Mouse (Mus musculus) CH12.LX (cell line): ENCODE data around the gene Sertad3. TPM values are rescaled to one million over a fixed set of nuclear protein-coding genes. Genes with fewer than 3 reads are reported as not detected.
A peak's percentile ranks its signal among the peaks of the same experiment; 100 is the strongest.

Source experiments
- DNase-seq: peaks from one replicate; pipeline ENCODE4 v3.0.0-alpha.2; 2013; ENCODE audit errors: extremely low read depth
- H3K27ac ChIP-seq: 2 replicates; pipeline ENCODE4 v1.5.1; 2012; ENCODE audit warnings: low read depth, mild to moderate bottlenecking, control low read depth, moderate library complexity; ENCODE audit not compliant: insufficient read depth
- H3K27me3 ChIP-seq: replicated peaks from 2 replicates; pipeline ENCODE3; 2012; ENCODE audit warnings: inconsistent platforms
- H3K36me3 ChIP-seq, 2 experiments: replicated peaks in 1 of 2; 2 replicates each; pipeline versions ENCODE3 to v1.6.1; 2012; ENCODE audit warnings: inconsistent platforms in 1 of 2, low read length in 1 of 2, mild to moderate bottlenecking in 1 of 2, mixed read lengths in 1 of 2, moderate library complexity in 1 of 2; ENCODE audit not compliant: control insufficient read depth in 1 of 2, insufficient read depth in 1 of 2
- H3K4me1 ChIP-seq, 2 experiments: 2 replicates each; pipeline ENCODE4 v1.6.1; 2012; ENCODE audit warnings: inconsistent platforms in 1 of 2, moderate library complexity in 1 of 2; ENCODE audit not compliant: insufficient read depth in 2 of 2, control insufficient read depth in 1 of 2
- H3K4me2 ChIP-seq: 2 replicates; pipeline ENCODE4 v1.6.1; 2012; ENCODE audit warnings: low read depth, mild to moderate bottlenecking, control low read depth; ENCODE audit not compliant: poor library complexity, insufficient read depth, severe bottlenecking
- H3K4me3 ChIP-seq, 3 experiments: fragments of 150-350 bp in 1 of 3; sonication (generic) in 1 of 3; replicated peaks in 1 of 3; 2 replicates each; pipeline versions ENCODE3 to v1.5.1; 2011 to 2012; ENCODE audit warnings: low read depth in 2 of 3, low read length in 2 of 3, mild to moderate bottlenecking in 2 of 3, moderate library complexity in 2 of 3, control low read depth in 1 of 3, improper control_type of control experiment in 1 of 3, inconsistent platforms in 1 of 3, mixed read lengths in 1 of 3; ENCODE audit not compliant: poor library complexity in 1 of 3
- H3K79me2 ChIP-seq: replicated peaks from 2 replicates; pipeline ENCODE4 v1.6.1; 2012; ENCODE audit warnings: mild to moderate bottlenecking, moderate library complexity; ENCODE audit not compliant: control insufficient read depth, poor library complexity, insufficient read depth, severe bottlenecking; ENCODE audit errors: extremely low read depth
- H3K9ac ChIP-seq: 2 replicates; pipeline ENCODE4 v1.6.1; 2012; ENCODE audit warnings: low read depth, mild to moderate bottlenecking, control low read depth, moderate library complexity; ENCODE audit not compliant: insufficient read depth
- H3K9me3 ChIP-seq: replicated peaks from 2 replicates; pipeline ENCODE3; 2012; ENCODE audit warnings: low read length, inconsistent platforms, mixed read lengths
- BHLHE40 ChIP-seq: IDR thresholded peaks from 2 replicates; pipeline ENCODE4 v1.6.1; 2011; ENCODE audit warnings: mild to moderate bottlenecking, low read depth, low read length, improper control_type of control experiment
- CHD1 ChIP-seq: IDR thresholded peaks from 2 replicates; pipeline ENCODE4 v1.6.1; 2012; ENCODE audit warnings: low read depth, low read length, improper control_type of control experiment, inconsistent platforms
- CTCF ChIP-seq, 2 experiments: IDR thresholded peaks in 1 of 2; conservative IDR thresholded peaks in 1 of 2; 2 replicates each; pipeline ENCODE4 v1.5.1; 2011 to 2012; ENCODE audit warnings: low read depth in 2 of 2, low read length in 2 of 2, improper control_type of control experiment in 1 of 2, inconsistent platforms in 1 of 2, mild to moderate bottlenecking in 1 of 2, moderate library complexity in 1 of 2
- E2F4 ChIP-seq: IDR thresholded peaks from 2 replicates; pipeline ENCODE4 v1.6.1; 2011; ENCODE audit warnings: low read depth, low read length, improper control_type of control experiment; ENCODE audit not compliant: insufficient replicate concordance
- ELF1 ChIP-seq: IDR thresholded peaks from 2 replicates; pipeline ENCODE4 v1.6.1; 2014; ENCODE audit warnings: low read depth, mild to moderate bottlenecking, inconsistent platforms, low read length, improper control_type of control experiment
- EP300 ChIP-seq: IDR thresholded peaks from 2 replicates; pipeline ENCODE4 v1.6.1; 2011; ENCODE audit warnings: low read length, improper control_type of control experiment
- GABPA ChIP-seq: IDR thresholded peaks from 2 replicates; pipeline ENCODE4 v1.6.1; 2012; ENCODE audit warnings: low read depth, low read length, improper control_type of control experiment, inconsistent platforms; ENCODE audit not compliant: insufficient replicate concordance
- HCFC1 ChIP-seq: IDR thresholded peaks from 2 replicates; pipeline ENCODE4 v1.6.1; 2012; ENCODE audit warnings: low read depth, mild to moderate bottlenecking, inconsistent platforms, low read length, improper control_type of control experiment
- JUN ChIP-seq: IDR thresholded peaks from 2 replicates; pipeline ENCODE4 v1.6.1; 2011; ENCODE audit warnings: low read depth, mild to moderate bottlenecking, low read length, improper control_type of control experiment, moderate library complexity; ENCODE audit not compliant: insufficient read depth
- JUND ChIP-seq: conservative IDR thresholded peaks from 2 replicates; pipeline ENCODE4 v1.6.1; 2011; ENCODE audit warnings: low read depth, low read length, improper control_type of control experiment
- MAX ChIP-seq: IDR thresholded peaks from 2 replicates; pipeline ENCODE4 v1.6.1; 2011; ENCODE audit warnings: low read length, improper control_type of control experiment
- MXI1 ChIP-seq: IDR thresholded peaks from 2 replicates; pipeline ENCODE4 v1.6.1; 2011; ENCODE audit warnings: mild to moderate bottlenecking, low read depth, low read length, improper control_type of control experiment
- MYC ChIP-seq: IDR thresholded peaks from 2 replicates; pipeline ENCODE4 v1.6.1; 2011; ENCODE audit warnings: low read depth, mild to moderate bottlenecking, improper control_type of control experiment, low read length
- NELFE ChIP-seq: IDR thresholded peaks from 2 replicates; pipeline ENCODE4 v1.6.1; 2011; ENCODE audit warnings: low read depth, low read length, improper control_type of control experiment
- NRF1 ChIP-seq: IDR thresholded peaks from 2 replicates; pipeline ENCODE4 v1.6.1; 2014; ENCODE audit warnings: low read depth, mild to moderate bottlenecking, inconsistent platforms, low read length, improper control_type of control experiment, moderate library complexity
- POLR2A ChIP-seq: IDR thresholded peaks from 2 replicates; pipeline ENCODE4 v1.6.1; 2011; ENCODE audit warnings: low read depth, mild to moderate bottlenecking, improper control_type of control experiment, low read length
- SMC3 ChIP-seq: IDR thresholded peaks from 2 replicates; pipeline ENCODE4 v1.6.1; 2011; ENCODE audit warnings: low read depth, low read length, improper control_type of control experiment
- TCF12 ChIP-seq: IDR thresholded peaks from 2 replicates; pipeline ENCODE4 v1.6.1; 2014; ENCODE audit warnings: low read depth, mild to moderate bottlenecking, inconsistent platforms, low read length, improper control_type of control experiment
- UBTF ChIP-seq: IDR thresholded peaks from 2 replicates; pipeline ENCODE4 v1.6.1; 2012; ENCODE audit warnings: low read depth, mild to moderate bottlenecking, inconsistent platforms, low read length, improper control_type of control experiment, moderate library complexity
- USF1 ChIP-seq: IDR thresholded peaks from 2 replicates; pipeline ENCODE4 v1.6.1; 2014; ENCODE audit warnings: low read depth, mild to moderate bottlenecking, inconsistent platforms, low read length, improper control_type of control experiment
- ZKSCAN1 ChIP-seq: IDR thresholded peaks from 2 replicates; pipeline ENCODE4 v1.6.1; 2012; ENCODE audit warnings: low read depth, inconsistent platforms, low read length, improper control_type of control experiment, borderline replicate concordance
- ZMIZ1 ChIP-seq: IDR thresholded peaks from 2 replicates; pipeline ENCODE4 v1.6.1; 2012; ENCODE audit warnings: low read depth, mild to moderate bottlenecking, inconsistent platforms, low read length, improper control_type of control experiment
- ZNF384 ChIP-seq: IDR thresholded peaks from 2 replicates; pipeline ENCODE4 v1.6.1; 2012; ENCODE audit warnings: low read depth, low read length, improper control_type of control experiment, inconsistent platforms
- dilution Hi-C: fragments of 300-500 bp; cut with MboI; formaldehyde crosslinking; loops from 2 replicates; pipeline ENCODE4 v1.14.3; 2020; ENCODE audit warnings: low sequenced_read_pairs; ENCODE audit not compliant: extremely low pct_unique_long_range_greater_than_20kb, extremely low pct_ligation_motif_present
- in situ Hi-C: fragments of 300-500 bp; cut with MboI; formaldehyde crosslinking; loops from 3 replicates; pipeline ENCODE4 v1.14.3; 2019; ENCODE audit warnings: low sequenced_read_pairs, low pct_ligation_motif_present, low pct_unique_long_range_greater_than_20kb, mixed read lengths
- polyA plus RNA-seq: library from polyadenylated mRNA; unstranded; fragments of >175 nt; gene quantifications from 2 replicates; pipeline ENCODE4 v1.2.1, GENCODE M21; 2012; ENCODE audit warnings: low read depth; ENCODE audit not compliant: insufficient read length
- total RNA-seq, 2 experiments: library from RNA; depleted of rRNA; stranded (reverse); fragments of 300-350 nt in 1 of 2; fragments of >200 nt in 1 of 2; gene quantifications; 2 replicates each; pipeline ENCODE4 v1.2.3; 2012 to 2014

Sertad3 gene
- total and polyA plus RNA-seq, 3 experiments: 2.7 to 3.9 (median 2.8) TPM

- peak overlapping the region; percentile 72; the same call in 1 of the 2 replicates for H3K4me2 ChIP-seq
- no peak overlapping the region for H3K27ac ChIP-seq
- no peak for DNase-seq
- H3K27me3 ChIP-seq: no peaks in the 10 kb centered on the region
- H3K36me3 ChIP-seq: peaks cover 0 to 12% of the 10 kb centered on the region in 2 experiments
- H3K9me3 ChIP-seq: no peaks in the 10 kb centered on the region
- no peaks in the 10 kb centered on the region for H3K79me2 ChIP-seq
- TF ChIP-seq NELFE: no peak
- no peak for TF ChIP-seq JUND
- no peak for TF ChIP-seq BHLHE40
- TF ChIP-seq MAX: no peak
- TF ChIP-seq JUN: no peak
- TF ChIP-seq ZMIZ1: no peak
- TF ChIP-seq HCFC1: no peak
- no peak for TF ChIP-seq CHD1
- no peak for TF ChIP-seq GABPA
- no peak for TF ChIP-seq E2F4
- no peak for TF ChIP-seq USF1
- TF ChIP-seq UBTF: no peak
- no peak for TF ChIP-seq POLR2A
- no peak for TF ChIP-seq ZKSCAN1
- TF ChIP-seq CTCF (conservative IDR thresholded peaks at IDR 0.05 in 1 of 2, IDR thresholded peaks at IDR 0.05 in 1 of 2; ENCODE audit: low read depth in 2 of 2, low read length in 2 of 2): no peak
- TF ChIP-seq EP300: no peak
- TF ChIP-seq NRF1: no peak
- no peak for TF ChIP-seq ELF1
- no peak for TF ChIP-seq MYC
- TF ChIP-seq, all 38 proteins: peak for 0
- in situ Hi-C loops (no loop called here), dilution Hi-C loops (no loop called here)
- Histone ChIP-seq H3K4me1 (peaks cover 9 to 28% of the 10 kb centered on the region in 2 experiments), H3K9ac (no peak overlapping the region), H3K4me3 (no peak overlapping the region)
Measured at GRCm38 (mm10) chr7:27475596-27475995, 2.0 kb downstream of the Sertad3 start.

DNA sequence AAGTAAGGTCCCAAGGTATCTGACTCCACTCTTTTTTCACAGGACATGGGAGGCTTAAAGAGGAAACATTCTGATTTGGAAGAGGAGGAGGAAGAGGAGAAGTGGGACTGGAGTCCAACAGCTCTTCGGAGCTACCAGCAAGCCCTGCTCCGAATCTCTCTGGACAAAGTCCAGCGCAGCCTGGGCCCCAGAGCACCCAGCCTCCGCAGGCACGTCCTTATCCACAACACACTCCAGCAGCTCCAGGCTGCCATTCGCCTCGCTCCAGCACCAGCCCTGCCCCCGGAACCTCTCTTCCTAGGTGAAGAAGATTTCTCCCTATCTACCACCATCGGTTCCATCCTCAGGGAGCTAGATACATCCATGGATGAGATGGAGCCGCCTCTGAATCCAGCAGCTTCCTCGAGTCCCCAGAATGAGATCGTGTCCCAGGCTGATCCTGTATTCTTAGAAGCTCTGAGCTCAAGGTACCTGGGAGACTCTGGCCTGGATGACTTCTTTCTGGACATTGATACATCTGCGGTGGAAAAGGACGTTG is 2.6 kb downstream of the Sertad3 start:
- Histone ChIP-seq H3K4me2 (no peak overlapping the region), H3K9me3 (no peaks in the 10 kb centered on the region), H3K27me3 (no peaks in the 10 kb centered on the region), H3K4me1 (peaks cover 9 to 32% of the 10 kb centered on the region in 2 experiments), H3K36me3 (peaks cover 0 to 12% of the 10 kb centered on the region in 2 experiments), H3K4me3 (no peak overlapping the region), H3K27ac (no peak overlapping the region), H3K79me2 (no peaks in the 10 kb centered on the region), H3K9ac (no peak overlapping the region)
- dilution Hi-C loops (no loop called here), in situ Hi-C loops (no loop called here)
- DNase-seq: no peak
- TF ChIP-seq TCF12 (no peak), SMC3 (no peak), NRF1 (no peak), ZNF384 (no peak), UBTF (no peak), MXI1 (no peak)
